Mouse (Mus musculus) cerebellum, adult 18-20 months (tissue): Measurements from ENCODE around the gene Narfl.

ENCODE experiments used
- DNase-seq, 2 experiments: peaks; one replicate each; pipeline ENCODE4 v3.0.0; 2021

Narfl gene

DNA sequence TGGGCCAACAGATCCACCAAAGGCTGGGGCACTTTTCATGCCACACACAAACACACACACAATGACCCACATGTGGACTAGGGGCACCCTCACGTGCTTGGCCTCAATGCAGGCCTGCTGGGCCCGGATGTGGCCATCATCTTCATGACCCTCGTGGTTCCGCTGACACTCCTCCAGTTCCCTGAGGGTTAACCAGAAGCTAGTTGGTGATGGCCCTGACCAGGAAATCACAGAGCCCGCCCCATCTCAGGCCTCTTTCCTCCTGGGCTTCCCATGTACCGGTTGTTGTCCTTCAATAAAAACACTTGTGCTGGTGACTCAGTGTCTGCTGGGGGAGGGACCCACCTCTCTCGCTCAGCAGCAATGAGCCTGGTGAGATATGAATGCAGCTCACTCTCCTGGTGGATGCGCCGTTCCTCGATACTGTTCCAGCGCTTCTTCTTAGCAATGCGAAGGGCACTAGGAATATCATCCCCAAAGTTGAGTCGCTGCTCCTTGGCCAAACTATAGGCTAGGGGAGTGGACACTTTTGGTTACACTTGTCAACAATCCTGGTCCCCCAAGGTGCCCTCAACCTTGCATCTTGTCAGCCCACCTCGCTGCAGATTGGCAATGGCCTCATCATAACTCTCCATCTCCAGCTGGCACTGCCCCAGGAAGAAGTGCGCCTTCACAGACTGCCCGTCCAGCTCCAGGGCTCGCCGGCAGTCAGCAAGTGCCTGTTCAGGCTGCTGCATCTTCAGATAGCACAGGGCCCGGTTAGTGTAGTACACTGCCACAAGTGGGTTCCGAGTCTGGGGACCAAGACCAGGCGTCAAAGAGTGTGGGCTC, 58.1 kb downstream of the Narfl start:
- DNase-seq = peak; percentile 53 to 60

DNA sequence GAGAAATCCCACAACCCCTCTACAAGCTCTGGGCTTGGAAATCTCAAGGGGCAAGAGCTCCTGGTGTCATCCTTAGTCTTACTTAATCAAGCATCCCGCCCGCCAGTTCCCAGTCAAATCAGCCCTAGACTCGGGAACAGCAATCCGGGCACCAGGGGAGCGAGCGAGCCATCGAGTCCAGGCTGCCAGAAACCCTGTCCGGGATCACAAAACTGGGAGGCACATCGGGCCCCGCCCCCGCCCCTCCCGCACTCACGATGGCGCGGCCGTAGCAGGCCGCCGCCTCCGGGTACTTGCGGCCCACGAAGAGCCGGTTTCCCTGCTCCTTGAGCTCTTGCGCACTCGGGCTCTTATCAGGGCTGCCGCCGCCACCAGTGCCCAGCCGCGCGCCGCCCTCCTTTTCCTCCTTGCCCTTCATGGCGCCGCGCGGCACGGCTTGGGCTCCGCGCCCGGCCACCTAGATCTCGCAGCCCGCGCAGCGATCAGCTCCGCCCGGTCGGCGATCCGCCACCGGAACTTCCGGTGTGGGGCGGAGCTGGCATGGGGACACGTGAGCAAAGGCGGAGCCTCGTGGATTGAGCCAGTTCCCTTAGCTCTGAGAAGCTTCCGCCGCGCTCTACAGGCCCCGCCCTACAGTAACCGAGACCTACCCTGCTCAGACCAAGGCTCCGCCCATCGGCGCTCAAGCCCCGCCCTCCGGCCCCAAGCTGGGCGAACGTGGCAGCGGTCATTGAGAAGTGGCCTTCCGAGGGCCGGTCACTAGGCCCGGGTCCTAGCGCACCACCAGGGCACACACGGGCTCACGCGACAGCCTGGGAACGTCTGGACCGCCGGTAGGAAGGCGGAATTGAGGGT, 59.1 kb downstream of the Narfl start:
- peak; percentile 99 for DNase-seq
